Mouse (Mus musculus): Measurements from ENCODE around the gene Fgf22.

The Fgf22 gene

DNA sequence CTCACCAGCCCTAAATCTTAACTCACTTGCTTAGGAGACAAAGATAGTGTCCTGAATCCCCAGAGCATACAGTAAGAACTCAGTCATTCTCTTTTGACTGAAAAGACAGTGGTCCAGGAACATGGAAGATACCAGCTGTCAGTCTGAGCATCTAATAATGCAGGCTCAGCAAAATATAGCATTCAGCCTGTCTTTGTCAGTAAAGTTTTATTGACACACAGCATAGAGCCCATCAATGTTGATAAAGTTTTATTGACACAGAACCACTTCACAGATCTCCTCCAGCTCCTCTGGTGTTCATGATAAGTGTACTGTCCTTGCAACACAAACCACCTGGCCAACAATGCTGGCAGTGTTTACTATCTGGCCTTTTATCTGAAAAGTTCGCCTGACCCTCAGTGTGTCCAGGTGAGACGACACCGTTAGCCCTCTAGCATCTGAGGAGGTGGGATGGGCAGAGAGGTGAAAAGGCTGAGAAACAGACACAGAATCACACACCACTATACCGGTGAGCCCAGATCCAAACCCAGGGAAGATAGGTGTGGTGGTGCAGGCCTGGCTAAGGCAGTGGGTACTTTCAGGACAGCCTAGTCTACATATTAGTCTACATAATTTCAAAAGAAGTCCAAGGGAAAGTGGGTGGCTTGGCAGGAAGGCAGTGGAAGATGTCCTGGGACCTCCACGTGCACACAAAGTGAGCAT lies 37.6 kb downstream of the Fgf22 start:
- DNase-seq (ENCODE audit: low read depth, low spot score): no peak

DNA sequence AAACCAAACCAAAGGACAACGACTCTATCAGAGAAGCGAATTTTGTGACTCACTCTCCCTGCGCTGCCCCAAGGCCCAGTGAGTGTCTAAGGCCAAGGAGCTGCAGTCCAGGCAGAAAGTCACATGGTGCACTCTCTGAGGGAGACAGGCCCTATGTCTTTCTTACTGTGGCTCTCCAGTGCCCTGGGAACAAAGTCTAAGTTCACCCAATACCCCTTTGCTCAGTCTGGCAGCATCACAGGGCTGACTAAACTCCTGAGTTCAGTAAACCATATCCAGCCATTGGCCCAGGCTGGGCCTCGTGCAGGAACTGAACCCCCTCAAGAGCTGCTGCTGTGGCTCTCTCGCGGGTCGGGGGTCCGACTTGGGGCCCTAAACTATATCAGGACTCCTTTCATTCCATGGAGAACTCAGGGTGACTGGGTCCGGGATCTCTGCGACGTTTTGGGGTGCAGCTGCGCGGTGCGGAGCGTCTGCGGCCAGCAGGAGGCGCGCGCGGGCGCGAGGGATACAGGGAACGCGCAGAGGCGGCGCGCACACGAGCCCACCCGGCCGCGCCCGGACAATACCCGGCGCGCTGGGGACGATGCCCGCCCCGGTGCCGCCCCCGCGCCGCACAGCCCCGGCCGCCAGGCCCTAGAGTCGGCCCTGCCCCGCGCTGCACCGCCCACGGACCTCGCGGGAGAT lies 38.3 kb downstream of the Fgf22 start, which contains the start of gene Palm:
Gene Palm, plus strand, starts transcription at position 522 of the 687 bp plus-strand sequence.
- peak; percentile 66 for DNase-seq (ENCODE audit: low read depth, low spot score)

DNA sequence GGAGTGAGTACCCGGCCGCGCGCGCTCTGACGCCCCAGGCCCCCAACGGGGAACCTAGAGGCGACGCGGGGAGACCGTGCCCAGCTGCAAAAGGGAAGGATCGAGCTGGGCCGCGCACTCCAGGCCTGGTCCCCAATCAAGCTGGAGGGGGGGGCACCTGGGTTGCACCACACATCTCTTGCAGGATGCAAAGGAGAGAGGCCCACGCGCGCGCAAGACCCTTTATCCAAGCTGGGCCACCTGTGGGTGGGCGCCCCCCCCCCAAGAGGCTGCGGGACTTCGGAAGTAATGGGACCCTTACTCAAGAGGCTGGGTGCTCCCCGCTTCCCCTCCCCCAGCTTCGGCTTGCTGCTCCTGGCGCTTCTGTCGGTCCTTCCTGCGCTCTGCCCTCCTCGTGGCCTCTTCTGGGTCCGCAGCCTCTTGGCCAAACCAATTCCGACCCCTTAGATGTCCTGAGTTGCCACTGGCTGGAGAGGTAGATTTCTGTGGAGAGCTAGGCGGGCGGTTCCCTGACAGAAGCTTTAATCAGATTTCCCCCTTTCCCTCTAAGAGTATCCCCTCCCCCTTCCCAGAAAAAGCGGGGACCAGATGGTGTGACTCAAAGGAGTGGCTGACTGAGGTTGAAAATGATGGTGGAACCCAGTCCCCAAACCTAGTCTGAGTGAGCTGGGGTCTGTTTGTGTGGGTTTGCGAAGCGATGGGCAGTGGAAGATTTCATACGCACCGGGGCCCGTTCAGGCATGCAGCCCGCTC lies 39.0 kb downstream of the Fgf22 start:
- DNase-seq (ENCODE audit: low read depth, low spot score): peak; percentile 52

GRCm38 (mm10) chr10:79794491-79794931 lies 39.6 kb downstream of the Fgf22 start:
- peak; percentile 61 for DNase-seq (ENCODE audit: low read depth, low spot score)

DNA sequence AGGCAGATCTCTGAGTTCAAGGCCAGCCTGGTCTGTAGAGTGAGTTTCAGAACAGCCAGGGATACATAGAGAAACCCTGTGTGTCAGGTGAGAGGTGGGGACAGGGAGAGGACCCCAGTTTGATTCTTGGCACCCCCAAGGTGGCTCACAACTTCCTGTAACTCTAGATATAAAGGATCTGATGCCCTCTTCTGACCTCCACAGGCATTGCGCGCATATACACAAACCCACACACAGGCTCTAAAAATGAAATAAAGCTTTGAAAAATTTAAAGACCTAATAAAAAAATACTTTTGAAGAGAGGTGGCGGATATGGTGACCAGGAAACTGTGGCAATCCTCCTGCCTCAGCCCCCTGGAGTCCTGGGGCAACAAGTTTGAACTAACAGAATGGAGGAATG lies 41.0 kb downstream of the Fgf22 start:
- no peak for DNase-seq (ENCODE audit: low read depth, low spot score)

GRCm38 (mm10) chr10:79797326-79797725 lies 42.5 kb downstream of the Fgf22 start:
- no peak for DNase-seq (ENCODE audit: low read depth, low spot score)

DNA sequence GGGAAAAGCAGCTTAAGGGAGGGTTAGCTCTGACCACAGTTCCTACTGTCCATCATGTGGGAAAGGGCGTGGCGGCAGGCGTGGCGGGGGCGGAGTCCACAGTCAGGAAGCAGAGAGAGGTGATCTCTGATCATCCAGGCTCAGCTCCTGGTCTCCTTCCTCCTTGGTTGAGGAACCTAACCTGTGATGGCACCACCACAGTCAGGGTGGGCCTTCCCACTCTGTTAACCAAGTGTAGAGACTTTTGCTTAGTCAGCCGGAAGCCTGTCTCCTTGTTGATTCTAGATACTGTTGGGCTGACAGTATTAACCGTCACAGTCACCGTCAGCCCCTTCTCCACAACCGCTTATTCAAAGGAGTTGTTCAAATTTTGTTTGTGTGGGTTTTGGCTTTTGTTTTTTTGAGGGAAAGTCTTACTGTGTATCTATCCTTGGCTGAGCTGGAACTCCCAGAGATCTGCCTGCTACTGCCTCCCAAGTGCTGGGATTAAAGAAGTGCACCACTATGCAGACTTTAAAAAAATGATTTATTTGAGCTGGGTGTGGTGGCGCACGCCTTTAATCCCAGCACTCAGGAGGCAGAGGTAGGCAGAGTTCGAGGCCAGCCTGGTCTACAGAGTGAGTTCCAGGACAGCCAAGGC lies 43.5 kb downstream of the Fgf22 start:
- peak; percentile 6 for DNase-seq (ENCODE audit: low read depth, low spot score)

DNA sequence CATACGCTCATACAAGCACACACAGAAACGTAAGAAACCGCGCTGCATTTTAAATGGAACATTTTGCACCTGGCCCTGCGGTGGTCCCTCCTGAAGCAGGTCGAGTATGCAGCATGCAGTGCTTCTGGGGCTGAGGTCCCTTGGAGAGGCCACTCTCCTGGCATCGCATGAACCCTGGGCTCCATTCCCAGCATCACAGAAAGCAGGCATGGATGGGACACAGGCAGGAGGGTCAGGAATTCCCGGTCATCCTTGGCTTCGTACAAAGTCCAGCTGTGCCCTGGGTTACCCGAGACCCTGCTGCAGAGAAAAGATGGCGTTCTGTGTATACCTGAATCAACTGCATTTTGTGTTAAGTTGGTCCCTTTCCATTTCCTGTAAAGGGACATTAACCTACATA lies 45.6 kb downstream of the Fgf22 start:
- DNase-seq (ENCODE audit: low read depth, low spot score): no peak

DNA sequence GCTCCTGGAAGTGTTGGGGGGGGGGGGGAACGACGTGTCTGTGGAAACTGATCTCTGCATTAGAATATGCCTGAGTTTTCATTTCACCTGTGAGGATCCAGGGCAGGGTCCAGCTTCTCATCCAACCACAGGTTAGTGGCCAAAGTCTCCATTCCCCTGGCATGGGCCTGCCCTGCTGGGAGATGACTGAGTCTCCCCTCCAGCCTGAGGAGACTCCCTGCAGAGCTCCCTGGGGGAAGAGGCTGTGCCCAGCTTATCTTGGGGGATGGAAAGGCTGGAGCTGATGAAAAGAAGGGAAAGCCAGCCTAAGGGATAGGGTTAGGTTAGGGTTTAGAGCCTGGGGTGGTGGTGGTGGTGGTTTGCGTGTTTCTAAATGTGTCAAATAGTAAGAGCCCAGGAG lies 47.0 kb downstream of the Fgf22 start:
- peak; percentile 32 for DNase-seq (ENCODE audit: low read depth, low spot score)

GRCm38 (mm10) chr10:79802331-79802971 lies 47.6 kb downstream of the Fgf22 start:
- peak; percentile 76 for DNase-seq (ENCODE audit: low read depth, low spot score)

DNA sequence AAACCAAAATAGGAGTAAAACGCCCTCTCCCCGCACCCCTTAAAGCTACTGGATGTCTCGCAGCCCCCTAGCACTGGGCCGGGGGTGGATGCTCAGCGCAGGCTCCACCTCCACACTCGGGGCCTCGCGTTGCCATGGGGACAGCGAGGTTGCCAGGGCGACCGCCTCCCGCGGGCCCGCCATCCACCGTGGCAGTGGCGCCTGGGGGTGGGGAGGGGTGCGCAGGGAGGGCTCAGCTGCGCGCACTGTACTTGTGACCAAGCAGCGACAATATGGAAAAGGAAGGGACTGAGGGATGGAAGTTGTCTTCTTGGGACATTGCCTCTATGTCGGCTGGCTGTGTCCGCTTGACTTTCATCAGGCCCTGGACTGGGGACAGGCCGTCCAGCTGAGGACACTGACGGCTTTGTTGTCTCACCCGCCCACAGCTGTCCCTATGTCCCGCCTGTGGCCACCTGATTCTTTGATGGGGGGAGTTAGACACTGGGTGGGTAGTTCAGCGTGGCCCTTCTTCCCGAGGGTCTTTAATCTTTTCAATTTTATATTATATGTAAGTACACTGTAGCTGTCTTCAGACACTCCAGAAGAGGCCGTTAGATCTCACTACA lies 48.9 kb downstream of the Fgf22 start:
- no peak for DNase-seq (ENCODE audit: low read depth, low spot score)

DNA sequence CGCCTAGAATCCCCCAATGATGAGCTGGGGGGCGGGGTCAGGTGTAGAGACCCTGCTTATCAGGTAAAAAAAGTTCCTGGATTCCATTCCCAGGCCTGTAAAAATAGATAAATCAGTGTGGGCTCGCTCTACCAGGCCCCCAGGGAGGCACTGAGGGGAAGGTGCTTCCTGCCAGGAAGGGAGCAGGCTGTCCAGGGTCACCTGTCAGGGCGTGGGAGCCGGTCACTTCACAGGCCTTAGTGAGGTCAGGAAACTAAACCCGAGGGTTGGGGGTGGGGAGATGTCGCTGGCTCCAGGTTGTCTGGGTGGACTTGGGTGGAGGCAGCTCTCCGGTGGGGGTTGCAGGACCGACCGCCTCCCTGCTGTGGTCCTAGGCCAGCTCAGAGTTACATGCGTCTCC lies 50.8 kb downstream of the Fgf22 start:
- DNase-seq (ENCODE audit: low read depth, low spot score): no peak

GRCm38 (mm10) chr10:79806331-79806730 lies 51.5 kb downstream of the Fgf22 start:
- DNase-seq (ENCODE audit: low read depth, low spot score): no peak

GRCm38 (mm10) chr10:79806972-79807371 lies 52.1 kb downstream of the Fgf22 start:
- no peak for DNase-seq (ENCODE audit: low read depth, low spot score)

DNA sequence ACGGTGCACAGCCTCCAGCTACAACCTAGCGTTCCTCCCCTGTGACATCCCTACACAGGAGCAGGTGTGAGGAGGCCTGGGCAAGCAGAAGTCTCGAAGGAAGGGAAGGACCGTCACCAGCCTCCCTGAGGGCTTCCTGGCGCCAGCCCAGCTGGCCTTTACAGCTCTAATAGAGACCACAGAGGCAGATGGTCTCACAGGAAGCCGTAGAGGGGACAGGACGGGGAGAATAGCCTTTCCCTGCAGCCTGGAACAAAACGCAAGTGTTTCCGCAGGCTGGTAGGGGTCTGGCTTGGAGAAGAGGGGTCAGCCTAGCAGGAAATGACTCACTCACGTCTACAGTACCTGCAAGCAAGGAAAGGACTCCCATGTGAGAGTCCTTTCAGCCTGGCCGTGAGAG lies 53.0 kb downstream of the Fgf22 start:
- DNase-seq (ENCODE audit: low read depth, low spot score): no peak

All from 3T3-L1 (cell line).